Mouse (Mus musculus) c-Kit-positive CD71-negative TER-119-negative erythroid progenitor cells, embryonic 14.5 days (primary cell): ENCODE results near the gene Fuca1.

Source experiments
- DNase-seq: peaks from one replicate; pipeline ENCODE4 v3.0.0-alpha.2; 2013; ENCODE audit warnings: low read depth

Gene Fuca1

GRCm38 (mm10) chr4:135920304-135921241 lies at the start of gene Fuca1:
TSS of gene Fuca1 (plus strand) at chr4:135920735.
- DNase-seq = peak; percentile 97

- DNase-seq = no peak
Measured at GRCm38 (mm10) chr4:135872015-135872414, 48.5 kb upstream of the Fuca1 start.

GRCm38 (mm10) chr4:135872589-135873391 lies 47.7 kb upstream of the Fuca1 start:
- DNase-seq = no peak

GRCm38 (mm10) chr4:135873526-135874202 lies 46.9 kb upstream of the Fuca1 start, which contains the start of gene Pnrc2:
TSS of gene Pnrc2 (minus strand) at chr4:135873850.
- DNase-seq = peak; percentile 81

GRCm38 (mm10) chr4:135874564-135875535 lies 45.7 kb upstream of the Fuca1 start:
- no peak for DNase-seq

- DNase-seq = no peak
Measured at GRCm38 (mm10) chr4:135875546-135875945, 45.0 kb upstream of the Fuca1 start.

- DNase-seq = no peak
Measured at GRCm38 (mm10) chr4:135875991-135876582, 44.4 kb upstream of the Fuca1 start.

GRCm38 (mm10) chr4:135876583-135877020 lies 43.9 kb upstream of the Fuca1 start:
- peak; percentile 88 for DNase-seq

GRCm38 (mm10) chr4:135877742-135878141 lies 42.8 kb upstream of the Fuca1 start:
- DNase-seq = no peak

- no peak for DNase-seq
Measured at GRCm38 (mm10) chr4:135879021-135879420, 41.5 kb upstream of the Fuca1 start.

- no peak for DNase-seq
Measured at GRCm38 (mm10) chr4:135880018-135880417, 40.5 kb upstream of the Fuca1 start.

GRCm38 (mm10) chr4:135880576-135880975 lies 40.0 kb upstream of the Fuca1 start:
- DNase-seq = no peak

GRCm38 (mm10) chr4:135882023-135882422 lies 38.5 kb upstream of the Fuca1 start:
- DNase-seq = no peak

GRCm38 (mm10) chr4:135883401-135883851 lies 37.1 kb upstream of the Fuca1 start:
- no peak for DNase-seq

- no peak for DNase-seq
Measured at GRCm38 (mm10) chr4:135883881-135884516, 36.5 kb upstream of the Fuca1 start.

GRCm38 (mm10) chr4:135884531-135884930 lies 36.0 kb upstream of the Fuca1 start:
- no peak for DNase-seq

- no peak for DNase-seq
Measured at GRCm38 (mm10) chr4:135885676-135886075, 34.9 kb upstream of the Fuca1 start.

GRCm38 (mm10) chr4:135886184-135886583 lies 34.4 kb upstream of the Fuca1 start:
- no peak for DNase-seq

GRCm38 (mm10) chr4:135888448-135889057 lies 32.0 kb upstream of the Fuca1 start:
- no peak for DNase-seq
